Mouse (Mus musculus) testis, adult 2 months (tissue): ENCODE measurements at regions not wholly inside any gene's neighbourhood (a gene's known extent, or its start where the extent isn't known, plus 50 kb on each side); places are given as distances from the start of the nearest gene placed in this dataset.

Source experiments
- H3K27ac ChIP-seq: fragments of 200-500 bp; 2 replicates; pipeline ENCODE4 v1.5.1; 2012; ENCODE audit warnings: low read depth, low read length; ENCODE audit not compliant: control insufficient read depth, insufficient read depth
- H3K27me3 ChIP-seq: fragments of 200-500 bp; 2 replicates; pipeline ENCODE4 v1.6.1; 2012; ENCODE audit warnings: mild to moderate bottlenecking, low read length, moderate library complexity; ENCODE audit not compliant: control insufficient read depth, insufficient read depth
- H3K36me3 ChIP-seq: fragments of 200-500 bp; 2 replicates; pipeline ENCODE4 v1.6.1; 2012; ENCODE audit warnings: mild to moderate bottlenecking, low read length; ENCODE audit not compliant: control insufficient read depth, insufficient read depth
- H3K4me1 ChIP-seq: fragments of 200-500 bp; 2 replicates; pipeline ENCODE4 v1.6.1; 2012; ENCODE audit warnings: low read length; ENCODE audit not compliant: control insufficient read depth, insufficient read depth
- H3K4me3 ChIP-seq: fragments of 200-500 bp; 2 replicates; pipeline ENCODE4 v1.5.1; 2012; ENCODE audit warnings: low read depth, mild to moderate bottlenecking, low read length, moderate library complexity, mixed read lengths; ENCODE audit not compliant: control insufficient read depth
- CTCF ChIP-seq: fragments of 200-500 bp; IDR thresholded peaks from 2 replicates; pipeline ENCODE4 v1.5.1; 2012; ENCODE audit warnings: low read depth, mild to moderate bottlenecking, inconsistent platforms, low read length, moderate library complexity; ENCODE audit not compliant: control insufficient read depth, insufficient read depth, insufficient replicate concordance
- POLR2A ChIP-seq: fragments of 200-500 bp; IDR thresholded peaks from 2 replicates; pipeline ENCODE4 v1.6.1; 2012; ENCODE audit warnings: low read depth, mild to moderate bottlenecking, inconsistent platforms, low read length, moderate library complexity; ENCODE audit not compliant: control insufficient read depth

DNA sequence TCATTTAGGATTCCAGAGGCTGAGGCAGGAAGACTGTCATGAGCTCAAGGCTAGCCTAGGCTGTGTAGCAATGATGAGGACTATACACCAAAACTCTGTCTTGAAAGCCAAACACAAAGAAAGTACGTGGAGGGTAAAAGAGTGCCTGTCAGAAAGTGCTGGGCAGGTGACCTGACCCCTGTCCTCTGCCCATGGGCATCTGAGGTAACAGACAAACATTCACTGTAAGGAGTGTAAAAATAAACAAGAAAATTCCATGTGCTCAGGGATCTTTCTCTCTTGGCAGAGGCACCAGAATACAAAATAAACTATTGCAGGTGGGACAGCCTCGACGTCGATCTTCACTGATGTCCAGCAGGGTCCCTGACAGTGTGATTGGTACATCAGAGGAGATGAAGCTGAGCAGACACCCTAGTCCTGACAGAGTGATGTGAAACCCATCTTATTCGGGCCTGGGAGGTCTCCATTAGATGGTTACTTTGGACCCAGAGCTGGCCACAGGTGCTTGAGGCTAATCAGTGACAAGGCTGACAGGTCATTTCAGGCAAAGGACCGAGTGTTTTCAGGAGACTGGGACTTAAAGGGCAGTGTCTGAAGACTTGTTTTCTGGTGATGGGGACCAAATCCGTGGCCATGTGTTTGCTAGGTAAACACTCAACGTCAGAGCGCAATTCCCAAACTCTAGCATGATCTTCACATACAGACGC, 62.9 kb upstream of the Irf2bp2 start:
- Histone ChIP-seq H3K36me3 (no peaks in the 10 kb centered on the region), H3K4me1 (no peaks in the 10 kb centered on the region; the same call in 1 of the 2 replicates), H3K27me3 (no peaks in the 10 kb centered on the region), H3K4me3 (no peak overlapping the region), H3K27ac (no peak overlapping the region)
- TF ChIP-seq CTCF (no peak), POLR2A (no peak)

DNA sequence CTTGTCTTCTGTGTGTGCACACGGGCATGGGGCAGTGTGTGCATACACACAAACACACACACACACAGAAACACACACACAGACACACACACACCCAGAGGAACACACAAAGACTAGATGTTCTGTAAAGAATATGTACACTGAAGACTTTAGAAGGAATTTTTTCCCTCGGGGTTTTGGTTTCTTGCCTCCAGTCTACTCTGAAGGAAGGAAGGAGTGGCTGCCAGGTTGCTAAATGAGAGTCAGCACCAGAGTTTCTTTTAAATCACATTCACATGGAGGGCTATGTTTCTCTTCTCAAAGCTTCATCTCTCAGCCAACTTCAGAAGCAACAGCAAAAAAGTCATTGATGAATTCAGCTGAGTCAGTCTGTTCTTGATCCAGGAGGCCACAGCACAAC, 61.8 kb upstream of the Irf2bp2 start:
- no peaks in the 10 kb centered on the region for H3K36me3 ChIP-seq
- TF ChIP-seq POLR2A: no peak
- TF ChIP-seq CTCF: no peak
- H3K27me3 ChIP-seq: no peaks in the 10 kb centered on the region
- no peaks in the 10 kb centered on the region for H3K4me1 ChIP-seq
- H3K4me3 ChIP-seq: no peak overlapping the region
- no peak overlapping the region for H3K27ac ChIP-seq

DNA sequence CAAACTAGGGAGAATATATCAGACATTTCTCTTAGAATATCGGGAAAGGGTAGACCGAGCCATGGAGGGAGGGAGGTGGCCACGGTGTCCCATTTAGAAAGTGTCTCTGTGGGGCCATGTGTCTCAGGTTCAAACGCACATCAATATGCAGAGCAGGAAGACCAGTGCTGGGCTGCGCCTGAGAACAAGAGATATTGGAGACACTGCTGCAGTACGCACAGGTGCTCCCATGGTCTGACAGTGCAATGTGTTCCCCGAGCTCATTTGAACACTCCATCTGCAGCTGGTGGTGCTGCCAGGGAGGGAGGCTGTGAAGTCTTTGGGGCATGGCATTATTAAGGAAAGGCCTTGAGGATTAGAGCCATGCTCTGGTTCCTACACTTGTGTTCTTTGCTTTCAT, 60.6 kb upstream of the Irf2bp2 start:
- Histone ChIP-seq H3K27me3 (no peaks in the 10 kb centered on the region), H3K4me1 (no peaks in the 10 kb centered on the region), H3K27ac (no peak overlapping the region), H3K36me3 (no peaks in the 10 kb centered on the region), H3K4me3 (no peak overlapping the region)
- TF ChIP-seq POLR2A (no peak), CTCF (no peak)

DNA sequence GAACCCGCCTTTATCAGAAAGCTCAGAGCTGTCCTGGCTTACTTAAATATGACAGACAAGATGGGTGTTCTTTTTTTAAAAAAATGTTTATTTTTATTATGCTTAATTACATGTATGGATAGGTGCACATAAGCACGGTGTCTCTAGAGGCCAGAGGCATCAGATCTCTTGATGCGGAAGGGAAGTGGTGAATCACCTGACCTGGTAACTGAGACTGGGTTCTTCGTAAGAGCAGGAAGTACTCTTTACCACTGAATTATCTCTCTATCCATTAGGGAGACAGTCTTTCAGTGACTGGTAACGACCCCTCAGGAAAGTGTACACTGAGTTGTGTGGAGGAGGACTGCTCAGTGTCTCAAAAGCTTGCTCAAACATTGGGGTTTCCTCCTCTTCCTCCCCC, 58.4 kb upstream of the Irf2bp2 start:
- no peaks in the 10 kb centered on the region for H3K27me3 ChIP-seq
- H3K4me1 ChIP-seq: no peaks in the 10 kb centered on the region
- TF ChIP-seq POLR2A (no peak), CTCF (no peak)
- H3K27ac ChIP-seq: no peak overlapping the region
- H3K4me3 ChIP-seq: no peak overlapping the region
- H3K36me3 ChIP-seq: no peaks in the 10 kb centered on the region

DNA sequence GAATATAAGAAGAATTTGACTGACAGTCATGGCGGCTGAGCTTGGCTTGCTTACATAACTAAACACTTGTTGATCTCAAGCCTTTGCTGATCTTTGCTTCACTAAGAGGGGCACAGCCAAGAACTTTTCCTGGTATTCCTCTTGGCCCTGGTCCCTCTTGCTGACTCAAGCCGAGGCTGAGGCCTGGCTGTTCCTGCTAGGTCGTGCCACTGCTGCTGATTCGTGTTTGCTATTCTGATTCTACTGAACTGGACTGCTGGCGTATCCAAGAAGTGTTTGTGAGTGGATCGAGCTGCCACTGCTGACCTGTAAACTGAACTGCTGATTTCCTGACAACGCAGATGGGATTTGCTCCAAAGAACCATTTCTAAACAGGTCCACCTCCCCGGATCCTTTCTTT, 57.2 kb upstream of the Irf2bp2 start:
- no peaks in the 10 kb centered on the region for H3K27me3 ChIP-seq
- TF ChIP-seq POLR2A: no peak
- no peak for TF ChIP-seq CTCF
- H3K36me3 ChIP-seq: no peaks in the 10 kb centered on the region
- no peak overlapping the region for H3K27ac ChIP-seq
- H3K4me3 ChIP-seq: no peak overlapping the region
- no peaks in the 10 kb centered on the region for H3K4me1 ChIP-seq

DNA sequence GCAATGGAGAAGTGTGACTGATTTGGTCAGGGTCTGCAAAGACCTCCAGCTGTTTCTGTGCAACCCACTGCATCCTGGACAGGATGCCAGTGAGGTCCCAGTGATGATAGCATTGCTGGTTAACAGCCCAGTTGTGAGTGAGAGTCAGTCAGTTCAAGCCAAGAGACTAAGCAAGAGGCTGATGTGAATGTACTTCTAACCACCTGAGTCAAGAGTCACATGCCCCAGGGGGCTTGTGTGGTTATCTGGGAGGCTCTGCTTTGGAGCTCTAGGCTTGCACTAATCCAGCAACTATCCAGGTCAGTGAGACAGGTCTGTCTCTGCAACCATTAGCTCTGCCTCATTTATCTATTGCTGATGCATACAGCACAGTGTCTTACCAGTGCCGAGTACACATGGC, 55.5 kb upstream of the Irf2bp2 start:
- TF ChIP-seq CTCF (no peak), POLR2A (no peak)
- no peaks in the 10 kb centered on the region for H3K36me3 ChIP-seq
- H3K4me1 ChIP-seq: no peaks in the 10 kb centered on the region
- H3K27ac ChIP-seq: no peak overlapping the region
- no peaks in the 10 kb centered on the region for H3K27me3 ChIP-seq
- no peak overlapping the region for H3K4me3 ChIP-seq

DNA sequence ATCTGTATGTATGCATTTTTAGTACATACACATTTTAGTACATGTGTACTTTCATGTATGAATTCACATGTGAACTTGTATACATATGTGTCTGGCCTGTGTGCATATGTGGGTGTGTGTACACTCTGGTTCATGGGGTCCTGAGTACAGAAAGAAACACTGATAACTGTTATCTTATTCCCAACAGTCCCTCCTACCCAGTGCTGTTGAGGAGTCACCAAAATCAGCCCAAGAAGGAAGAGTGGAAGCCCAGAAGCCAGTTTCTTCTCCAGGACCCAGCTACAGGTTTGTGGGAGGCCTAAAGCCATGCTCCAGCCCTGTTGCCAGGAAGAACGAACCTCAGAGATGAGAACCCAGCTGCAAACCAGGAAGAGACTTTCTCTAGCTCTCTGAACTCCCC, 53.6 kb upstream of the Irf2bp2 start:
- TF ChIP-seq POLR2A (no peak), CTCF (no peak)
- H3K36me3 ChIP-seq: no peaks in the 10 kb centered on the region
- H3K27me3 ChIP-seq: no peaks in the 10 kb centered on the region
- H3K4me1 ChIP-seq: no peaks in the 10 kb centered on the region
- no peak overlapping the region for H3K27ac ChIP-seq
- H3K4me3 ChIP-seq: no peak overlapping the region

DNA sequence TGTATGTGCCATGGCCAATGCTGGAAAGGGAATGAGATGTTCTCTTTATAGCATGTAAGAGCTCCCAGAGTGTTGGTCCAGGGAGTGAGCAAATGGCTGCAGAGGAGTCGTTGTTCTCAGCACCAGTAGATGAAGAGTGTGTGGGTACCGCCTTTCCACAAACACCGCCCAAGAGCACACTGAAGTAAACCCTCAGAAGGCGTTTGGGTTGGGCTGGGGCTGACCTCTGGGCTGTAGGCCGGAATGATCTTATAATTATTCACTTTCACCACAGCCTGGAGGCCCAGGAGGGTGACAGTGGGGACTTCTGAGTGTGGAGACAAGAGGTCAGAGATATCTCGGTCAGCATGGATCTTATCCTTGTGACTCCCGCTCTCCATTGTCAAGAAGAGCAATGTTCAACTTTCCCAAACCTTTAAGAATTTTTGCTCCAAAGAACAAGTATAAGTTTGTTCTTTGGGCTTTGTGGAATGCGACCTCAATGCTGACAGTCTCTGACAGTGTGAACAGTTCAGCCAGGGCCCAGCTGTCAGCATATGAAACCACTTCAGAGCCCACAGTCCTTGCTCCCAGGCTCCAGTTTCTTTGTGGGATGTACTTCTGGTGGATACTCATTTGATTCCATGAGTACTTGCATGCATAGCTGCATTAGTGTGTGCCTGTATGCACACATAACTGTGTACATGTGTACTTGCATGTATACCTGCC, 53.0 kb upstream of the Irf2bp2 start:
- Histone ChIP-seq H3K27me3 (no peaks in the 10 kb centered on the region), H3K4me3 (no peak overlapping the region), H3K36me3 (no peaks in the 10 kb centered on the region), H3K4me1 (no peaks in the 10 kb centered on the region), H3K27ac (no peak overlapping the region)
- TF ChIP-seq CTCF: no peak
- no peak for TF ChIP-seq POLR2A
